Mouse (Mus musculus): ENCODE results near the gene Hnmt.

DNA sequence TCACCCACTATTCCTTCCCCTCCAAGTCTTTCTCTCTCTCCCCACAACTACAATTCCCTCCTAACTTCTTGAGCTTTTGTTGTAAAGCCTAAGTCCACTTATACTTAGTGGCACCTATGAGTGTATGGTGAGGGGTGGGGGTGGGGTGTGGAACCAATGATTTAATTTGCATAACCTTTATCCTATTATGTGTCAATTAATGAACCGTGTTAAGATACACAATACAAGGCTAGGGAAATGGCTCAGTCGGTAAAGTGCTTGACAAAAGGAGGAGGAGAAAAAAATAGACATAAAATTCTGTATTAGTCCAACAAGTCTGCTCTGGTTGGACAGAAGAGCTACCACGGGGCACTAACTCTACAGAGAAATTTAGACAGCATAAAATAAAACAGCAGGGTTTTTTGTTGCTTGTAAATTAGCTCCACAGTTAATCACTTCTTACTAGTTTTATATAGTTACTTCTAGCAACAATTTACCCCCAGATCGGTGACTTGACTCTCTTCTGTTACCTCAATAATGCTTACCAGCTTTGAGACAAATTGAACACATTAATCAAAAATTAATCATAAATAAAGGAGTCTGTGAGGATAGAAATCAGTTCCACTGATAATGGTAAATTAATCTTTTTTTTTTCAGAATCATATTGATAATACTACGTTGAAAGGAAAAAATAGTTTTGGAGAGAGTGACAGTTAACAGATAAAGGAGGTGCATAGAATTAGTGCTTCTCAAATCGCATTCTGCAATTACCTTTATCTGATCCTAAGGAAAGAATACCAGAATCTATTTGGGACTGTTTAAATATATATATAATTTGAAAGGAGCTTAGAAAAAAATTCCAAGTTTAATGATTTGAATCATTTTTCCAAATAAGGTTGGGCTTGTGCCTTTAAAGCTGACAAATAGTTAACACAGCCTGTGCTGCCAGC is 1.4 kb downstream of the Hnmt start:
- TF ChIP-seq CTCF (IDR thresholded peaks at IDR 0.05; ENCODE audit: low read depth, low read length) (no peak), POLR2A (IDR thresholded peaks at IDR 0.05; ENCODE audit: extremely low read depth, insufficient read depth, low read length) (no peak)

All from liver, adult 2 months (tissue).